Mouse (Mus musculus): ENCODE results near the gene Prr36.
"Not testable (repeated sequence)": the region's sequence is repeated elsewhere in the genome, so short reads cannot be mapped to it uniquely, and the experiment has no call there.

Prr36 gene

GRCm38 (mm10) chr8:4216791-4217621 is at the start of gene Prr36:
TSS of gene Prr36 (minus strand) at chr8:4217459.
- DNase-seq = peak; percentile 77

GRCm38 (mm10) chr8:4265160-4265914 is 48.1 kb upstream of the Prr36 start:
- DNase-seq = no peak

DNA sequence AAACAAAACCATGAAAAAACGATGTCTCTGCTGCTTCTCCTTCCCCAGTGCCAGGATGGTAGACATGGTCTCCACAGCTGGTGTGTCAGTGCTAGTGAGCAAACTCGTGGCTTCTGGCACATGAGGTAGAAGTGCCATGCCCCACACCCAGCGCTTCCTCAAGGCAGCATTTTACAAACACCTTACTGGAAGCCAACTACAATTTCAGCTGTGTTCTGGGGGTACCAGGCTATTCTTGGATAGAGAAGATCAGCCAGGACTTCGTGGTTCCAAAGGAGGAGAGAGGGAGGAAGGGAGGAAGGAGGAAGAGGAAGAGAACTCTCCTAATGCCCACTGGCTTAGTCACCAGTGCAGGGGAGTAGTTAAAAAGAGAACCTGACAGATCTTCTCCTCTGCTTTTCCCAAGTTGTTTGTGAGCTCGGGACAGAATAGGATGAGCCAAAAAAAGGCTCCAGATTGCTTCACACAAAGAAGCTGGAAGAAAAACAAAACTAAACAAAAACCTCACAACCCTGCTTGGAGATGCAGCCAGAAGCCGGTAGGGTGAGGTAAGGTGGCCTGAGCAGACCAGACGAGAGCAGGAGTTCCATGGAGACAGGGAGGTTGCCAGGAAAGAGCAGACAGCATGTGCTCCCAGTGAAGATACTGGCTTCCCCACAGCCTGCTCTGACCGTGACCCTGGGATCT is 46.0 kb upstream of the Prr36 start:
- no peak for DNase-seq

GRCm38 (mm10) chr8:4259805-4260170 is 42.5 kb upstream of the Prr36 start:
- no peak for DNase-seq

DNA sequence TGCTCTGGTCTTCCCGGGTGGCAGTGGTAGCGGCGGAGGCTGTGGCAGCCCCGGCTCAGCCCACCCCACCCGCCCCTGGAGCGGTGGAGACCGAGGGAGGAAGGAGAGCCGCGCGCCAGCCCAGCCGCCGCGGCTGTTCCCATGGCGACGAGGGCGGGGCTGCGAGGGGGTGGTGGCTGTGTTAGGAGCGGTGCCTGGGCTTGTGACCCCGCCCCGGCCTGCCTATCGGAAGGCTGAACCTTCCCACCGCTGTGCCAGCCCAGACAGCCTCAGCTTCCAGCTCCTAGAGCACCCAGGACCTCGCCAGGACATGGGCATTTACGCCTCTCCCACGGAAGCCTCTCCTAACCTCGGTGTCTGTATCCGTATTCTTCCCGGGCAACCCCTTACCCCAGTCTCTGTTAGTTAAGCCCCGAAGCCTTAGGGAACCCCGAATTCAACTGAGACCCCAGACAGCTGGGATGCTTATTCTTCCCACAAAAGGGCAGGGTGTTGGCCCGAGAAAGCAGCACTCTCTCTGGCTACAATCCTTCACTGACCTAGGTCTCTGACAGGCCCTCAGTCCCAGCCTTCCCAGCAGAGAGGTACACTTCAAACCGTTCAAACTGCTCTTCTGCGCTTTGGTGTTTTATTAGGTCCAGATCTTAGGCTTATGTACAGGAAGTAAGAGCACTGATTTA is 42.0 kb upstream of the Prr36 start, which contains the start of gene Ctxn1:
Gene Ctxn1, minus strand, starts transcription at position 150 of the 680 bp plus-strand sequence.
- DNase-seq = peak; percentile 70

DNA sequence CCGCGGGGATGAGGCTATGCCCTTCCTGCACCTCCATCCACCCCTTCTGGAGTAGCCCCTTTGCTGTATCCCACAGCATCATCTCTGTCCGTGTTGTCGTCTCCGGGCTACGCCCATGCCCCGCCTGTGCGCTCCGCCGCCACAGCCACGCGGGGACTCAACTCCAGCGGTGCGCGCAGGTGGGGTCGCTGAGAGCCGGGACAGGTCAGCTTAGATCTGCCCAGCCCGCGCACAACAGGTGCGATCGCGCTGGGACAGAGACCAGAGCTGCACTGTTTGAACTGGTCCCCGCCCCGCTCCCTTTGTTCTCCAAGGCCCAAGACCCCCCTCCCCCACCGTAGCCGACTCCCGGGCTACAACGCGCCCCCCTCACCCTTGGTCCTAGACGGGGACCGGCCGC is 41.4 kb upstream of the Prr36 start:
- DNase-seq = peak; percentile 46

DNA sequence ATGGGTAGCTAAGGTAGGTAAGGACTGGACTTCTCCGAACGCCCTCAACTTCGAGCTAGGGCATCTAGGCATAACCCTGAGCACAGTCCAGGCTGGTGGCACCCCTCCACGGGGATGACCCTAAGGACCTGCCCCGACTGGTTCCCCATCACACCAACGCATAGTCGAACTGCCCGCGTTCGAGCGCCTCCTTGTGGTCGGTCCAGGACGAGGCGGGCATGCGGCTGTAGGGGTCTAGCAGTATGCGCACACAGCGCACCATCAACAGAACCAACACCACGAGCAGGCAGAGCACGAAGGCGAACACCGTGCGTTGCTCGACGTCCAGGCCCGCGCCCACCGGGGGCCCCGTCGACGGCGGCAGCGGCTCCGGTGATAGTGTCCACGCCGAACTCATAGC is 41.0 kb upstream of the Prr36 start:
- peak; percentile 58 for DNase-seq

- DNase-seq = no peak
Measured at GRCm38 (mm10) chr8:4257350-4257749, 40.1 kb upstream of the Prr36 start.

- DNase-seq = no peak
Measured at GRCm38 (mm10) chr8:4256911-4257310, 39.7 kb upstream of the Prr36 start.

DNA sequence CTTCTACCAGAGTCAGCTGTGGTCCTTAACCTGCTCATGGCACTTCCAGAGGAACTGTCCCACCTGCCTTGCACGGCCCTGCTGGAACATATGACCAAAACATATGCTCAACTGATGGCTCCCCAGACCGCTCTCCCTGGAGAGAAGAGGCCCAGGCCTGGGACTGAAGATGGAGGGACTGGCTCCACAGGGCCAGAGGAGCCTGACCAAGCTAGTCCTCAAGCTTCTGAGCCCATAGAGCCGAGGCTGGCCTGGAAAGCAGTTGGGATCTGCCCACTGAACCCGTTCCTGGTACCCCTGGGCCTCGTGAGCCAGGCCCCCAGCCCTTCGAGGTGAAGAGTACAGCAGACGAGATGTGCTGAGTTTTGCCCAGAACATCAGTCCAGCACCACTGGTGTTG is 38.2 kb upstream of the Prr36 start:
- DNase-seq = not testable (repeated sequence)

GRCm38 (mm10) chr8:4254001-4254400 is 36.7 kb upstream of the Prr36 start:
- peak; percentile 78 for DNase-seq

GRCm38 (mm10) chr8:4252934-4253841 is 35.9 kb upstream of the Prr36 start, which contains the start of gene Snapc2:
TSS of gene Snapc2 (plus strand) at chr8:4253080.
- peak; percentile 92 for DNase-seq

- no peak for DNase-seq
Measured at GRCm38 (mm10) chr8:4252116-4252760, 35.0 kb upstream of the Prr36 start.

GRCm38 (mm10) chr8:4250306-4250970 is 33.2 kb upstream of the Prr36 start:
- DNase-seq = peak; percentile 81

DNA sequence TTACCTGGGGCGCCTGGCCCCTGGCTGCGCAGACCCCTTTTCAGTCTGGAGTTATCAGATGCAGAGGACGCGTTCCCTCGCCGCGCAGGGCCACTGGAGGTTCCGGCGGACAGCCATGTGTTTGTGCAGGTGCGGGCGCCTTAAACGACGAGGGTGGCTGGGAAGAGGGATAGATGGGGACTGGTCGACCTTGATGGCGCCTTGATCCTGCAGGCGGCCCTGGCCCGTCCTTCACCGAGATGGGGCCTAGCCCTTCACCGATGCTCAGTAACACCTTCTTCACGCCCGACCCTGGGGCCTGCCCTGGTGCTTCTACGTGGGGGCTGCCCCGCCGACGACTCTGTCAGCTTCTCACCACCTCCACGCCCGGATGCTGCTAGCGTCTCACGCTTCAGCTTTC is 32.0 kb upstream of the Prr36 start:
- no peak for DNase-seq

DNA sequence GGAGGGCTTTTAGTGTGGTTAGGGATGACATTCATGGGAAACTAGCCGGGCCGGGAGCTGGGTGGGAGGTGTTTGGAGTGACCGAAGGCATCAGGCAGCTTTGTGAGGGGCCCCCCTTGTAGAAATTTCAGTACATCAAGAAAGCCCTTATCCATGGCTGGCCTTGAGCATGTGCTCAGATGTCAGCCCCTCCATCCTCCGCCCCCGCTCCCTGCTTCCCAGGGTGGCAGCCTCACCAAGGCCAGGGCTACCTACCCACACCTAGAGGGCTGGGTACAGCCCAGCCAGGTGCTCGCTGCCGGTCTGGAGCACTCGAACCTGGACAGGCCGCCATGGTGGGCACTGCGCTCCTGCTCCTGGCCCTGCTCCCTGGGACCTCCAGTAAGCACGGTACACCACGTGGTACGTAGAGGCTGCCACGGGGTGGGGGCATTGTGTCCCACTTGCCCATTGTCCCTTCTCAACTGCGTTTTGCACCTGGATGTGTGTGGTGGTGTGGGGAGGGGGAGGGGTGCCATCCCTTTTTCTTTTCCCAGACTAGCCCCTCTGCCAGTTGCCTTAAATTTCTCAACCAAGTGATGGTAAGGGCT is 30.8 kb upstream of the Prr36 start, which contains the start of gene Tgfbr3l:
Gene Tgfbr3l, plus strand, starts transcription at position 264 of the 590 bp plus-strand sequence.
- peak; percentile 27 for DNase-seq

DNA sequence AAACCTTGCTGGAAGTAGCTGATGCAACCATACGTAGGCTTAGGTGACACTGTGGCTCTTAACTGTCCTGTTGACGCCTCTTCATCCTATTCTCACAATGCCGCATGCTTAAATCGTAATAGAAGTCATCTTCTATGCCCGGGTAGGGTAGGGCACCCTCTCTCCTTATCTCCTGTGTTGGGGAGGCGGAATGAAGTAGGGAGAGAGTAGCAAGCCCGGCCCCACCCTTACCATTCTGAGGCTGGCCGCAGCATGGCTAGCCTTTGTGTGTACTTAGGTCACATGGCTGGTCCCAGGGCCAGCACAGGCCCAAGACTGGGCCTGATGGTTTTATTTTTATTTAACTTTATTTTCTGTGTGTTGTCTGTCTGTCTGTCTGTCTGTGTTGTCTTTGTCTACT is 30.0 kb upstream of the Prr36 start:
- no peak for DNase-seq

- peak; percentile 26 for DNase-seq
Measured at GRCm38 (mm10) chr8:4245737-4246136, 28.5 kb upstream of the Prr36 start.

GRCm38 (mm10) chr8:4245061-4245460 is 27.8 kb upstream of the Prr36 start:
- DNase-seq = no peak
